Mouse (Mus musculus) C2C12 (cell line): ENCODE measurements around the gene Gchfr. TPM values are rescaled to one million over a fixed set of nuclear protein-coding genes. Genes with fewer than 3 reads are reported as not detected.

Experiments used
- H3K27me3 ChIP-seq: one replicate; pipeline ENCODE4 v1.6.1; 2011; ENCODE audit not compliant: control insufficient read depth, insufficient read depth, insufficient read length
- H3K36me3 ChIP-seq: one replicate; pipeline ENCODE4 v1.6.1; 2011; ENCODE audit not compliant: control insufficient read depth, insufficient read depth
- H3K4me3 ChIP-seq: one replicate; pipeline ENCODE4 v1.5.1; 2011; ENCODE audit warnings: mild to moderate bottlenecking, control low read depth; ENCODE audit not compliant: poor library complexity, insufficient read depth, severe bottlenecking
- H3K79me2 ChIP-seq: one replicate; pipeline ENCODE4 v1.6.1; 2011; ENCODE audit not compliant: control insufficient read depth, insufficient read depth
- H3K79me3 ChIP-seq: one replicate; pipeline ENCODE4 v1.6.1; 2011; ENCODE audit warnings: low read depth, control low read depth
- H3ac ChIP-seq: one replicate; pipeline ENCODE3; 2011; ENCODE audit warnings: low read depth; ENCODE audit not compliant: control insufficient read depth, insufficient read length
- CEBPB ChIP-seq: IDR thresholded peaks from one replicate; pipeline ENCODE4 v1.6.1; 2011; ENCODE audit warnings: low read depth, mild to moderate bottlenecking, control low read depth, moderate library complexity
- CTCF ChIP-seq: IDR thresholded peaks from one replicate; pipeline ENCODE4 v1.5.1; 2011; ENCODE audit not compliant: control insufficient read depth, insufficient read depth, insufficient read length
- FOSL1 ChIP-seq: IDR thresholded peaks from one replicate; pipeline ENCODE4 v1.8.0; 2011; ENCODE audit warnings: mild to moderate bottlenecking, low read length; ENCODE audit not compliant: poor library complexity, insufficient read depth, severe bottlenecking
- MAX ChIP-seq: IDR thresholded peaks from one replicate; pipeline ENCODE4 v1.6.1; 2011; ENCODE audit warnings: mild to moderate bottlenecking, control low read depth
- MYOD1 ChIP-seq: IDR thresholded peaks from one replicate; pipeline ENCODE4 v1.6.1; 2011; ENCODE audit warnings: low read depth; ENCODE audit not compliant: control insufficient read depth, insufficient read length
- MYOG ChIP-seq: IDR thresholded peaks from one replicate; pipeline ENCODE4 v1.6.1; 2011; ENCODE audit not compliant: control insufficient read depth, insufficient read length; ENCODE audit errors: extremely low read depth
- USF1 ChIP-seq: IDR thresholded peaks from one replicate; pipeline ENCODE4 v1.6.1; 2011; ENCODE audit warnings: low read depth, mild to moderate bottlenecking, control low read depth, moderate library complexity
- polyA plus RNA-seq: library from polyadenylated mRNA; unstranded; fragments of >200 nt; fragmentation: generic; extraction: Trizol; gene quantifications from one replicate; pipeline ENCODE4 v1.2.1, GENCODE M21; 2012; ENCODE audit warnings: missing spikeins

Gchfr gene
- polyA plus RNA-seq, 1 experiment: 80.5 TPM

GRCm38 (mm10) chr2:119147775-119148174 lies 19.8 kb upstream of the Gchfr start:
- Histone ChIP-seq H3K79me2 (no peaks in the 10 kb centered on the region), H3ac (no peak overlapping the region), H3K27me3 (no peaks in the 10 kb centered on the region), H3K4me3 (no peak overlapping the region), H3K36me3 (peaks cover 70% of the 10 kb centered on the region), H3K79me3 (no peaks in the 10 kb centered on the region)
- TF ChIP-seq FOSL1 (no peak), CEBPB (no peak), USF1 (no peak), MAX (no peak), MYOG (no peak)

- Histone ChIP-seq H3ac (no peak overlapping the region), H3K4me3 (no peak overlapping the region), H3K27me3 (no peaks in the 10 kb centered on the region), H3K79me3 (peaks cover 12% of the 10 kb centered on the region), H3K79me2 (peaks cover 34% of the 10 kb centered on the region), H3K36me3 (peaks cover 48% of the 10 kb centered on the region)
- TF ChIP-seq CEBPB (no peak), MYOG (no peak), MAX (no peak), USF1 (no peak), FOSL1 (no peak), CTCF (no peak)
Measured at GRCm38 (mm10) chr2:119152255-119152654, 15.3 kb upstream of the Gchfr start.

- Histone ChIP-seq H3ac (no peak overlapping the region), H3K4me3 (no peak overlapping the region), H3K36me3 (peaks cover 44% of the 10 kb centered on the region), H3K27me3 (no peaks in the 10 kb centered on the region), H3K79me2 (peaks cover 34% of the 10 kb centered on the region), H3K79me3 (peaks cover 12% of the 10 kb centered on the region)
- TF ChIP-seq USF1 (no peak), CEBPB (no peak), MYOD1 (no peak), MYOG (no peak), MAX (no peak), CTCF (no peak), FOSL1 (no peak)
Measured at GRCm38 (mm10) chr2:119154683-119155082, 12.9 kb upstream of the Gchfr start.

GRCm38 (mm10) chr2:119155388-119155787 lies 12.2 kb upstream of the Gchfr start:
- Histone ChIP-seq H3K36me3 (peaks cover 38% of the 10 kb centered on the region), H3K4me3 (peak overlapping the region; percentile 97), H3ac (no peak overlapping the region), H3K79me2 (peaks cover 34% of the 10 kb centered on the region), H3K27me3 (no peaks in the 10 kb centered on the region), H3K79me3 (peaks cover 12% of the 10 kb centered on the region)
- TF ChIP-seq CTCF (no peak), CEBPB (no peak), USF1 (no peak), FOSL1 (no peak), MYOD1 (no peak), MAX (no peak)

- TF ChIP-seq USF1: no peak
- Histone ChIP-seq H3K79me2 (peaks cover 34% of the 10 kb centered on the region), H3K79me3 (peaks cover 12% of the 10 kb centered on the region), H3K36me3 (peaks cover 30% of the 10 kb centered on the region), H3ac (peak overlapping the region; percentile 86), H3K4me3 (peak overlapping the region; percentile 97), H3K27me3 (no peaks in the 10 kb centered on the region)
Measured at GRCm38 (mm10) chr2:119156081-119156680, 11.4 kb upstream of the Gchfr start.

GRCm38 (mm10) chr2:119156681-119157572 lies 10.6 kb upstream of the Gchfr start, which contains the start of gene Rmdn3:
Gene Rmdn3, minus strand, starts transcription at chr2:119157034.
- peak within 1 kb of the TSS; percentile 97 for H3K4me3 ChIP-seq
- TF ChIP-seq CTCF (no peak), MAX (peak; percentile 90)

More at GRCm38 (mm10) chr2:119156681-119157572, 10.6 kb upstream of the Gchfr start, which contains the start of gene Rmdn3:
- H3ac ChIP-seq: peak within 1 kb of the TSS; percentile 86
- no peaks in the 10 kb centered on the region for H3K27me3 ChIP-seq
- H3K79me2 ChIP-seq: peaks cover 34% of the 10 kb centered on the region
- H3K36me3 ChIP-seq: peaks cover 25% of the 10 kb centered on the region
- H3K79me3 ChIP-seq: peaks cover 12% of the 10 kb centered on the region
